Mouse (Mus musculus) cerebellum, adult 11 months (tissue): ENCODE measurements around the gene Gbx1.
A peak's percentile ranks its signal among the peaks of the same experiment; 100 is the strongest.

Experiments
- DNase-seq: peaks from one replicate; pipeline ENCODE4 v3.0.0; 2022

Gbx1 gene

DNA sequence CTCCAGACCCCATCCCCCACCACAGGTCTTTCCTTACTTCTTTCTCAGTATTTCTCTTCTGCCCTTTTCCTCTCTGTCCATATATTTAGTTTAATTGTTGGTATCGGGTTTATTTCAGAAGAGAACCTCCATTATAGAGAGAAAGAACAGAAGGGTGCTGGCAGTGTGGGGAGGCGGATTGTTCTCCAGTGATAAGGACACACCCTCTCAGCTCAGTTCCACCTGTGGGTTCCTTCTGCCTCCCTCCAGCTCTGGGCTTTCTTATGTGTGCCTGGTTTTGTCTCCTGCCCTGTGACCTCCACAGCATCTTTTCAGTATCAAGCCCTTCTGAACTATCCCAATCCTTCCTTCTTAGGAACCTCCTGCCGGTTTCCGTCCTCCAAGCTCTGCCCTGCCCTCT lies 2.5 kb downstream of the Gbx1 start:
- no peak for DNase-seq

DNA sequence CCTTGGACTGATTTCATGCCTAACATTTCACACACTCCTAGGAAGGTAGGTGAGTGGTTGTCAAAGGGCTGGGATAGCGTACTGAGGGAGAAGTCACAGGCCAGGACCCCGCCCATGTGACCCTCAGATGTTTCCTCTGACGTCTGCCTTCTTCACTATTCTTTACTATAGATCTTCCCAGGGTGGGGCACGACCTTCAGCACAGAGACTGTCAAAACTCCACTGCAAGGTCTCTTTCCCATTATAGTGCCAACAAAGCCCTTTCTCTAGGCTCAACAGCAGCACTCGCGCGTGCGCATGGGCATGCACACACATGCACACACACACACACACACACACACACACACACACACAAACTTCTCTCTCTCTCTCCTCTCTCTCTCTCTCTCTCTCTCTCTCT lies 3.2 kb downstream of the Gbx1 start:
- DNase-seq = no peak

DNA sequence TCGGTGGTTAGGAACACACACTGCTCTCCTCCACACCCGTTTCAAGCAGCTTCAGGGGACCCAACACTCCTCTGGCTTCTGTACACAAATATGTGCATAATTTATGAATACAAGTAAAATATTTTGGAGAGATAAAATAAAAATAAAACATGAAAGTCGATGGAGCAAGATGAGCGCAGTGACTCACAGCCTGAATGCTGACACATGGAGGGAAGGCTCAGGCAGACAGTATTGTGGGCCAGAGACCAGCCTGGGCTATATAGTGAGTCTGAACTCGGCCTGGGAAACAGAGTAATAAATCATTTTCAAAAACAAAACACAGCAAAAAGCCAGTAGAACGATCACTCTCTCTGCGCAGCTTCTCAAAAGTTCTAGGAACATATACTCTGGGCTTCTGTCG lies 5.6 kb downstream of the Gbx1 start:
- DNase-seq = no peak

DNA sequence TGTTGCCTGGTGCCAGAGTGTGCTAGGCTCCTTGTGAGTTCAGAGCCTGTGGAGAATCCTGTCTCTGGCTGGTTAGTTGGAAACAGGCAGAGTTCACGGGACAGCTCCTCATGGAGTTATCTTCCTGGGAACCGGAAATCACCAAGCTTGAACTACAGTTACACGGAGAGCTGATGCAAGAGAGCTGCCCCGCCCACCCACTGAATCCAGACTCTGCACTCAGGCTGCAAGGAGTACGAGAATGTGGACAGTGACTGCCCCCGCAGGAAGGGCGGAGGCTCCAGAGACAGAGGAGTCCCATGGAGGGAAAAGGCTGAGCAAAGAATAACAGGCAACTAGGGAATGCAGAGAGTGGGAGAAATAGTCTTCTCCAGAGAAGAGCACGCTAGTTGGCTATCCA lies 14.7 kb downstream of the Gbx1 start:
- no peak for DNase-seq

DNA sequence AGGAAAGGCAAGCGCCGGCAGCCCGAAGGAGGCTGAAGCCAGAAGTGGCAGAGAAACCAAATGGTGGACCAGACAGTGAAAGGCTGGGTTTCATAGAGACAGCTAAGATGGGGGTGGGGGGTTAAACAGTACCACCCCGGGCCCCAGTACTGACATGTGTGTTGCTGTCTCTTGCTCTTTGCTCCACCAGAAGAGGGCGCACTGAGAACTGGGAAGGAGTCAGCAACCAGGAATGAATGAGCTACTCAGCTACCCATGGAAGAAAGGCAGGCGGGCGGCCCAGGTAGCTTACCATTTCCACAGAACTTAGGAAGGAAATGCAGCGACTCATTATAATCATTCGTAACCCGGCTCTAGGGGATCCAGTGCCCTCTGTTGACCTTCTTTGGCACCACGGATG lies 16.4 kb downstream of the Gbx1 start:
- no peak for DNase-seq

DNA sequence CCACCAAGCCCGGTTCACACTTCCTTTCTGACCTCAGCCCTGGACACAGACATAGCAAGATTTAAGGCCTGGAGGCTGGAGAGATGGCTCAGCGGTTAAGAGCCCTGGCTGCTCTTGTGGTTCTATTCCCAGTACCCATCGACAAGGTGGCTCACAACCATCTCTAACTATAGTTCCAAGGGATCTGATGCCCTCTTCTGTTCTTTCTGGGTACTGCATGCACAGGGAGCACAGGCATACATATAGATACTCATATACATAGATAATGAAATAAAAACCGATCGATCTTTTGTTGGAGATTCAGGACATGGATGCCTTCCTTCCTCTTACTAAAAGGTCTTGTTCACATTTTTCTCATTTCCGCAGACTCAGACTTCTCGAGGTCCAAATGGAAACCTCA lies 18.6 kb downstream of the Gbx1 start:
- no peak for DNase-seq

DNA sequence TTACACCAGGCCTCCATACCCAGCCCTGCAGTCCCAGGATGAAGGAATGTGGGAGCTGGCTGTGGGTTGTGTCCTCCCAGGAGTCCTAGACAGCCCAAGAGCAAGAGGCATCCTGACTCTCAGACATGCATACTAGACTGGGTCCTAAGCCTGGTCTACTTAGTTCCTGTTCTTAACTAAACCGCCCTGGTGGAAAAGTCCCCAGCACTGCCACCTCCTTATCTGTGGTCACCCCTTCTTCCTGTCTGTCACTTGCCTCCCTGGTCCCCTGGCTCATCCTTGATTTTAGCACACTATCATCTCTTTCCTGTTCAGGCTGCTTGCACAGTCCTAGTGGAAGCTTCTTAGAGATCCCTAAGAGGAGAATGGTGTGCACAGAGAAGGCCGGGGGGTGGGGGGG lies 21.5 kb downstream of the Gbx1 start:
- DNase-seq = no peak

DNA sequence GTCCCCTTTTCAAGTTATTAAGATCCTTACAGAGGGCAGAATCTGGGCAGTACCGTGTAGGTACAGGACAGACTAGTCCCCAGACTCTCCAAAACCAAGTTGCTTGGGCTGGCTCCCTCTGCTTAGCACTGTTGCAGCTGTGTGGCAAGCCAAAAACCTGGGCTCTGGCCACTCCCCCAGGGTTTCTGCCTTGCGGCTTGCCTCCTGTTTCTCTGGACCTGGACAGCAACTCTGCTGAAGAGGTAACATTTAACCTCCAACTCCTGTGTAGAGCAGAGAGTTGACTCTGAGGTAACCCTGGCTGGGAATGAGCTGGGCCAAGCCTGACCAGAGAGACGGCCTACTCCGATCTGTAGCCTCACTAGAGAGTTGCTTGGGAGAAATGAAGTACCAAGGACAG lies 24.2 kb downstream of the Gbx1 start:
- no peak for DNase-seq

DNA sequence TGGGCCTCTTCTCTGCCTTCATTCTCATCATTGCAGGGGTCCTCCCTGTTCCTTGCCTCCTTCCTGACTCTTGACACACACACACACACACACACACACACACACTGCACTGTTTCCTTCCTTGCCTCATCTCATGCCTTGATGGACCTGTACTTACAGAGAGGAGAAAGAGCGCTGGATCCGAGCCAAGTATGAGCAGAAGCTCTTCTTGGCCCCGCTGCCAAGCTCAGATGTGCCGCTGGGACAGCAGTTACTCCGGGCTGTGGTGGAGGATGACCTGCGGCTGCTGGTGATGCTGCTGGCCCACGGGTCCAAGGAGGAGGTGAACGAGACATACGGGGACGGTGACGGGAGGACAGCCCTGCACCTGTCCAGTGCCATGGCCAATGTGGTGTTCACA lies 26.2 kb downstream of the Gbx1 start:
- no peak for DNase-seq

DNA sequence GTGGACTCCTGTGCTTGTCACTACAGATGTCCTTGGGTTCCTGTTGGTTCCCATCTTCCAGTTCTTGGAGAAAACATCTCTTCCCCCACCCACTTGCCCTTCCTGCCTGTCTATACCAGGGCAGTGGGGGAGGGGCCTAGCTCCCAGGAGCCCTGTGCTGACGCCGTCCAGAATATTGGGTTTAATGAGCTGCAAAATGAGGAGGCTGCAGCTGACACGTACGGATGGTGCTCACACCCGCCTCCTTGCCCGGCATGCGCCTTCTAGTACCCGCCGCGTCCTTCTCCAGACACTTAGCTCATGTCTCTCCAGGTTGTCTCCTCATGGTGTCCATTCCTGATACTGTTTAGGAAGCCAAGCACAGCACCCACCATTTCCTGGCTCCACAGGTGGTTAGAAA lies 27.9 kb downstream of the Gbx1 start:
- no peak for DNase-seq

DNA sequence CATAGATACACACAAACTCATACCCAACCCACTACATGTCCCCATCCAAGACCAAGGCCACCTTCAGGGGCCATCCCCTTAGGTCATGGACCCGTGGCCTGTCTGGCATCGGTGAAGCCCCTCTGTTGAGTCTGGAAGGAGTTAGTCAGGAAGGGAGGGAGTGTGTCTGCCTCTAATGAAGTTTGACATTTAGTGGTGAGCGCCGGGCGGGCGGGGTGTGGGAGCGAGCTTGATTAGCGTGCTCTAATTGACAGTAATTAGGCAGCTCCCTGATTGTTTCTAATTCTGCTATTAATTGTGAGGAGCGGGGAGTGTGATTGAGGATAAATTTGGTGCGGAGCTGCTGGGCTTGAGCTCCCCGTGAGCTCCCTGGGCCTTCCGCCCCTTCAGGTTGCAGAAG lies 29.5 kb downstream of the Gbx1 start:
- no peak for DNase-seq

DNA sequence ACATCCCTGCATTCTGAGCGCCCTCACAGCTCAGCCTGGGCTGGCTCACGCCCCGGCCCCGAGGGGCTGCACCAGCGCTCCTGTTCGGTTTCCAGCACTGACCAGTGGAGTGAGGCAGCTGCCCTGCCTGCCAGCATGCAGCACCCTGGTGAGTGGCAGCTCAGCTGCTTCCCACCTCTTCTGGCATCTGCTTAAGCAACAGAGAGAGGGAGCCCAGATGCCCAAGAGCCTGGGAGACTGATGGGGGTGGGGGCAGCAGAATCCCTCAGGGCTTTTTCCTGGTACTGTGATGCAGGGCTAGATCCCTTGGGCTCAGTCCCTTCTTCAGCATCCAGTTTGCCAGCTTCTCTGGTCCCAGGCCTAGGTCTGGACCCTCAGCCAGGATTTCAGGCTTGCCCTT lies 30.2 kb downstream of the Gbx1 start:
- DNase-seq = no peak

DNA sequence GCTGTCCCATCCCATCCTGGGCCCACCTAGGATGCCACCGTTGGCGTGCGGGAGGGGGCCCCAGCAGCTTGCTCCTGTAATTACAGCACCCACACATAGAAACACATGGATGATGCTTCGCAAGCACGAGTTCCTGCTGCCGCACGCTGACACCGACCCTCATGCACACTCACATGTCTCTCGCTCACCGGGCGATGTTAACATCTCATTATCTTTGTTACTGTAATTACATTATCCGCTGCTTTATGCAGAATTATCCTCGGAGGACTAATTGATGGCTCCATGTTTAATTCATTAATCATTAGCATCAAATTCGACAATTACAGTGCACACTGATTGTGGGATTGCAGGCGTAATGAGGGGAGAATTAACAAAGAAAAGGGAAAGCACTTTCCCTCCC lies 32.0 kb downstream of the Gbx1 start:
- no peak for DNase-seq

DNA sequence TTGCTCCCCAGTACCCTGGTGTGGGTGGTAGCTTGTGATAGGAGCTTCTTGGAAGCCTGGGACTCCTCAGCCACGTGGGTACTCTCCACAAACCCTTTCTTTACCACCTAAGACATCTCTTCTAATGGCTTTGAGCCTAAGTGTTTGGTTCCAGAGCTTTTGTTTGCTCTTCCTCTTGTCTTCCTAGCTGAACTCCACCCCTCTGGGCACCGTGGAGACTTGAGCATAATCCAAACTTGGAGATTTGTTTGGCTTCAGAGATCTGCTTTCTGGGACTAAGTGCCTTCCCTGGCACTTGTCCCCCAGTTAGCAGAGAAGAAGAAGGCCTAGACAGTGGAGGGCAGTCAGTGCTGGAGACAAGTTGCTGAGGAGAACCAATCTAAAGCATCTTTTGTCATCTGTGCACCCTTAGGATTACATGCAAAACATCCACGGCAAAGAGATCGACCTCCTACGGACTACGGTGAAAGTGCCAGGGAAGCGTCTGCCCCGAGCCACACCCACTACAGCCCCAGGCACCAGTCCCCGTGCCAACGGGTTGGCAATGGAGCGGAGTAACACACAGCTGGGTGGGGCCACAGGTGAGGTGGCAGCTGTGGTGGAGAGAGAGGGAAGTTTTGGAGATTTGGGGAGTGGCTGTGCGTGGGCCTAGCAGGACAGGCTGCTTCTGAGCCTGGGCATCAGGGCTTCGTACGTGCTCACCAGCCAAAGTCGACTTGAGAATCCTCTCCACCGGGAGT lies 34.3 kb downstream of the Gbx1 start:
- no peak for DNase-seq

DNA sequence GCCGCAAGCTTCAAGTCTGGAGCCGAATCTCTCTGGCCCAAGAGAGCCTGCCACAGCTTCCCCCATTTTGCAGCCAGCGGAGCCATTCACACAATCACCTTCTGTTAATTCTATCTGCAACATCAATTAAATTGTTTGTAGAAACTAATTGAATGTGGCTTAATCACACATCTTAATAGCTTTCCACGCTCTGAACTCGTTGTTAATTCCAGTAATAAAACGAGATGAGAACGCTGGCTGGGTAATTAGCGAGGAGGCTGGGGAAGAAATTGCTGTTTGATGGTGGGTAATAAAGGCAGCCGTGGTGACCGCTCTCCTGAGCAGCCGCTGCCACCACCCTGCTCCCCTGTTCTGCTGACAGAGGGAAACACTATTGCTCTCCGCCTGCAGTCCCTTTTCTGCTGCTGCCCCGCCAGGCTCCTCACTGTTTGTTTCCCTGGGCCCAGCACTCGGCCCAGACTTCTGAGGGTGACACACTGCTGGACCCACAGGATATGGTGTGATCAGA lies 36.5 kb downstream of the Gbx1 start:
- DNase-seq = no peak

DNA sequence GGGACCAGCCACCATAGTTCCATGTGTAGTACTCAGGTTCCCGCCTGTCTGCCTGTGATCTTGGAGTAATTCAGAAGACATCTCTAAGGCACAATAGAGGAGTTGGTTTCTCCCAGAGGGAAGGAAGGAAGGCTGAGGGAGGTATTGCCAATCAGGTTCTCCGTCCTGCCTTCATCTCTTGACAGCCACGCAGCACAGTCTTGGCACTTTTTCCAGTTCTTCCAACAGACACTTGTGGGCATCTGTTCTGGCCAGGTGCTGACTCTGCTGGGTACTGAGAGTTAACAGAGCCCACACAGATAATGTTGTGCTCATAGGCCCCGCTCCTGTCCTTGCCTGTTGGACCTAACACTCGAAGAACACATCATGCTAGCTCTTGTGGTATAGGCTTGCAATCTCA lies 40.3 kb downstream of the Gbx1 start:
- DNase-seq = no peak

DNA sequence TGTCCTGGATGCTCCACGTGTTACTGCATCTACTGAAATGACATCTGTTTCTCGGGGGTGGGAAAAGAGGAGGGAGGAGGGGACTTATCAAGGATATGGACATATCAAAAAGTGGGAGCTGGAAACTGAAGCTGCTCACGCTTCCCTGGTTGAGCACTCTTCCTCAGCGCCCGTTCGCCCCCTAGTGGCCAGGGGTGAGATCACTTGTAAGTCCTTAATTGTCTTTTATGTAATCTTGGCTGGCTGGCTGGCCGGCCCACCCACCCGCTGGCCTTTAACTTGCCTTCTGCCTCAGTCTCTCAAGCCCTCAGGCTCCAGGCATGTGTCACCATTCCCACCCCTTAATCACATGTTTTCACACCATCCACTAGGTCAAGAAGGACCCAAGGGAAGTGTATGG lies 40.9 kb downstream of the Gbx1 start:
- peak; percentile 87 for DNase-seq

DNA sequence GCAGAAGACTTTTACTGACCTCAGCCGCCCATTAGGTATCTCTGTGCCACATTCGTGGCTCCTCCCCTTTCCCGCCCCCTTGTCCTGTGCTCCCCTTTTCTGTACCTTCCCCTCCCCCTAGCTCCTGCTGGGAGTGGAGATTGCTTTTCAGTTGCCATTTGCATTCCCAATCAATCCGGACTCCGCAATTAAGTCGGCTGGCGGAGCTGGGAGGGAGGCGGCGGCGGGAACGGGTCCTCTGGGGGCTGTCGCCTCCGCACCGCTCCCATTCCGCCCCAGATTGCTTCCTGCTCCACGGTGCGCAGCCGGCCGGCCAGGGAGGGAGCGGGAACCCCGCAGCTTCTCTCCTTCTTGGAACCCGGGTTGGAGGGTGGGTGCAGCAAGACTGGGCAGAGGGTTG lies 42.0 kb downstream of the Gbx1 start:
- no peak for DNase-seq

DNA sequence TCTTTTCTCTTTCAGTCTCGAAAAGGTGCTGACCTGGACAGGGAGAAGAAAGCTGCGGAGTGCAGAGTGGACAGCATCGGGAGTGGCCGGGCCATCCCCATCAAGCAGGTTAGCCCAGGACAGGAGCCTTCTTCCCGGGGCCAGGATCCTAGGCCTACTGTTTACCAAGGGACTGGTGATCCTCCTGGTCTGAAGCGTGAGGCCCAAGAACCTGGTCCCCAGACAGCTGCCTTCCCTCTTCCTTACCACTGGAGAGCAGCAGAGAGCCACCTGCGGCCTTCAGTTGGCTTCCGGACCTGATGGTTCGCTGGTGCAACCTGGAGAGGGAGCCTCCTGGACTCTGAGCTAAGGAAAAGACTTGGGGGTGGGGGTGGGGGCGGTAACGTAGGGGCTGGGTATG lies 43.7 kb downstream of the Gbx1 start:
- peak; percentile 68 for DNase-seq

DNA sequence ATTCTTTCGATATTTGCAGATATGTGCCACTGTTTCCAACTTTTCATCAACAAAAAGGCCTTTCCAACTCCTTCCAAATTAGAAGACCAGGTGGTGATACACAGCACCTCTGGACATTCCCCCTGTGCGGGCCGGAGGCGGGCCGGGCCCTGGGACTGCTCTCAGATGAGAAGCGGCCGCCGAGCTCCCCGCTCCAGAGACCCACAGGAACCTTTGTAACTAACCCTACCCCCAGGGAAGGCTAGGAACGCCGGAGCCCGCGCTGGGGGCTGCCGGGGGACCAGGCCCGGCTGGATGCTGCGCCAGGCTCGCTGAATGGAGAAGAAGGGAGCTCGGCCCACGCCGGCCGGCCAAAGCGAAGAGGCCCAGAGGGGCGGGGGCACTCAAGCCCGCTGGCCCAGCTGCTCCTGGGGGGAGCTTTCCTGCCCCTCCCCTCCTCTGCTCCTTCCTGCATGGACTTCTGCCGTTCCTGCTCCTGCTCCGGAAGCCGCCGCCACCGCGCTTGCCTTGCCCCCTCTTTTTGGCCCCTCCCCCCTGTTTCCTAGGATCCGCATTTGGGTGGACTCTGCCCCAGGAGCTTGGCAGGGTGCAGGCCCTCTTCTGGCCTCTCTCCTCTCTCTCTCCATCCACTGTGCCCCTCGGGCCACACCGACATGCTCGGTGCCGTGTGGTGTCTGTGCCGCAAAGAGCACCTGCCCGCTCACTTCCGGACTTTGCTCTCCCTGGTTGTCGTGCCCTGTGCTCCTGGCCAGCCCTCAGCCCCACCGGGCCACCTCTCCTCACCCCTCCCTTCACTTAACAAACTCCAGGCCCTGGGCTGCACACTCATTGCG lies 44.5 kb downstream of the Gbx1 start:
- no peak for DNase-seq

DNA sequence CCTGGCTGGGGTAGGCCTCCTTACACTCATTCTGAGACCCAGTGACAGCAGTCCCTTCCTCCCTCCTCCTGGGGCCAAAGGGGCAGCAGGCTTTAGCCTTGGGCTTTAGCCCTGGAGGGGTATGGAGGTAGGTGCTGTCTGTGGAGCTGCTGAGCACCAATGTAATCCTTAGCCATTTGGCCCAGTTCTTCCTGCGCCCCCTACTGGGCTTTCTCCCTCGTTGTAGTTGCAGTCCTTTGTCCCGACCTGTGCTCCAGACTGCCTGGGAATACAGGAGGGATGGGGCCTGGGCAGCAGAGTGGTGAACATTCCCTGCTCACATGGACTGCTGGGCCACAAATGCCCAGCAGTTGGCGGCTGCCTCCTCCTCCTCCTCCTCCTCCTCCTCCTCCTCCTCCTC lies 45.4 kb downstream of the Gbx1 start:
- DNase-seq = peak; percentile 66

DNA sequence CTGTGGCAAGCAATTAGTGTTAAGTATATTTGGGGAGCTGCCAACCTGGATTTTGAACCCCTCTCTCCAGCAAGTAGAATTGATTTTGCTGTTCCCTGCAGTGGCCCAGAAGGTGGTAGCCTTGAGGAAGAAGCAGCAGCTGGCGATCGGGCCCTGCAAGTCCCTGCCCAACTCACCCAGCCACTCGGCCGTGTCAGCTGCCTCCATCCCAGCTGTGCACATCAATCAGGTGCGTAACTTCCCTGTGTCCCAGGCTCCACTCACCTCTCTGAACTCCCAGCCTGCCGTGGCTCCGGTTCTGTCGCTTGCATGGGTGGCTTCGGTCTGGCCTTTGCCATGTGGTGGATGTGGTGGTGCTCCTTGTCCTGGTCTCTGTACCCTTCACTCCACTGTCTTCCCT lies 49.1 kb downstream of the Gbx1 start:
- no peak for DNase-seq

DNA sequence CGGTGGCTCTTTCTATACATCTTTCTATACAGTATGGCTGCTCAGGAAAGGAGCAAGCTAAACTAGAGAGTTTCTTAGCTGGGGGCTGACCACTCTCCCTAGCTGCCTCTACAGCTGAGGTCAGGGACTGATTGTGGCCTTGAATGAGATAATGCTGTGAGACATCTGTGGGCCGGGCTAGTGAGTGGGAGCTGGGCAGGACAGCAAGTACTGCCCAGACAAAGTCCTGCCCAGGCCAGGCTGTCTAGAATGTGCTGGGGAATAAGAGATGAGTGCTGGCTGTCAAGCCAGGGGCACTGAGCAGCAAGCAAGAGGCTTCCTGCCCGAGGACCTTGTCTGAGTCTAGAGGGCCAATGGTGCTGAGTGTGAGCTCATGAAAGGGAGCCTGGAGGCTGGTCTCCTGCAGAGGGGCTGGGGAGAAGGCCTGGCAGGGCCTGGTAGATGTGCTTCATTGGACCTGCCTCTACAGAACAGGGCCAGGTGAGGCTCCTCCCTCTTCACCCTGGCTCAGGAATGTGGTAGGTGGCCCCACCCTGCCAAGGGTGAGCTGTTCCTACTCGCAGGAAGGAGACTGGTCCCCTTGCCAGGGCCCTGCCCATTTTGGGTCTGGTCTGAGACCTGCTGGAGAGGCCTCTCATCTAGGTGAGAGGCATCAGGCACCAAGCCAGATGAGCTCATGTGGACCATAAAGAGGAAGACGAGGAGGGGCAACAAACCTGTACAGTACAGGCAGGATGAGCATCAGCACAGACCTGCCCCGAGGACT lies 51.3 kb downstream of the Gbx1 start:
- DNase-seq = no peak
